Mouse (Mus musculus) lung, postnatal 25 days (tissue): ENCODE results near the gene Capn6.
A peak's percentile ranks its signal among the peaks of the same experiment; 100 is the strongest.

Experiments
- DNase-seq: peaks from one replicate; pipeline ENCODE4 v3.0.0; 2022; ENCODE audit warnings: low spot score

Capn6 gene

GRCm38 (mm10) chrX:143827212-143827611 lies at the start of gene Capn6:
Capn6 (minus strand) TSS chrX:143827414.
- DNase-seq: peak; percentile 9

GRCm38 (mm10) chrX:143867129-143867664 lies 40.0 kb upstream of the Capn6 start:
- DNase-seq: no peak

GRCm38 (mm10) chrX:143851351-143851750 lies 24.1 kb upstream of the Capn6 start:
- no peak for DNase-seq

- no peak for DNase-seq
Measured at GRCm38 (mm10) chrX:143849969-143850368, 22.8 kb upstream of the Capn6 start.

- DNase-seq: no peak
Measured at GRCm38 (mm10) chrX:143846637-143847036, 19.4 kb upstream of the Capn6 start.

GRCm38 (mm10) chrX:143826521-143826920 lies 693 bp downstream of the Capn6 start:
- DNase-seq: no peak

GRCm38 (mm10) chrX:143818961-143819360 lies 8.3 kb downstream of the Capn6 start:
- DNase-seq: no peak

- DNase-seq: no peak
Measured at GRCm38 (mm10) chrX:143815948-143816347, 11.3 kb downstream of the Capn6 start.

- DNase-seq: no peak
Measured at GRCm38 (mm10) chrX:143762556-143762955, 64.7 kb downstream of the Capn6 start.
